Mouse (Mus musculus): ENCODE measurements around the gene Fbxw4.
A peak's percentile ranks its signal among the peaks of the same experiment; 100 is the strongest.
"Not testable (repeated sequence)": the region's sequence is repeated elsewhere in the genome, so short reads cannot be mapped to it uniquely, and the experiment has no call there.

The Fbxw4 gene

DNA sequence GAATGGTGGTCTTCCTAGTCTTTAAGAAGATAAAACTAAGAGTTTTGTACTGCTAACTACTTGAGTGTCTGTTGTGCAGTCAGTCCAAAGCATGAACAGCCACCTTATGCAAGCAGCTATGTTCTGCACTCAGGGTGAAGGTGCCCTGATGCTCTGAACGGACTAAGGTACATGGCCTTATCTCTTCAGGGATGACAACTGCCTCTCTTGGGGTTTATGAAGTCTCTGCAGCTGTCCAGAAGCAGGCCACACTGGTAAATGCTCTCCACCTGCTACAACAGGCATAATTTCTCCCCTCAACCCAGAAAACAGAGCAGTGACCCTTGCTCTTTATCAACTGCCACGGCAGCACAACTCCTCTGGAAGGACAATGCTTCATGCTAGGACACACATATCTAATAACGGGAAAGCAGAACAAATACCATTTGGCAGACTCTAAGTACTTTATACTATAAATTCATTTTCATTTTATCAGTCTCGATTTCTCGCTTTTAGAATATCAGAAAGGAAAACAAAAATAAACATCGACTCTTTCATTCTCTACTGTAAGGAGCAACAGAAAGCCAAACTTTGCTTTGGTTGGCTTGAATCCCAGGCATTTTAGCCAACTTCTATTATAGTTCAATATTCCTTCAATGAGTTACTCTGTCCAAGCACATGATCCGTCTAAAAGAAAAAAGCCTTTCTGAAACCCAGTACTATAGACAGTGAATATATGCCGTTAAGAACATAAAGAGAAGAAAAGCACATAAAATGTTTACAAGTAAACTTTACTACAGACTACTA, 3.1 kb downstream of the Fbxw4 start:
- no peak for DNase-seq (ENCODE audit: low read depth, low spot score)

DNA sequence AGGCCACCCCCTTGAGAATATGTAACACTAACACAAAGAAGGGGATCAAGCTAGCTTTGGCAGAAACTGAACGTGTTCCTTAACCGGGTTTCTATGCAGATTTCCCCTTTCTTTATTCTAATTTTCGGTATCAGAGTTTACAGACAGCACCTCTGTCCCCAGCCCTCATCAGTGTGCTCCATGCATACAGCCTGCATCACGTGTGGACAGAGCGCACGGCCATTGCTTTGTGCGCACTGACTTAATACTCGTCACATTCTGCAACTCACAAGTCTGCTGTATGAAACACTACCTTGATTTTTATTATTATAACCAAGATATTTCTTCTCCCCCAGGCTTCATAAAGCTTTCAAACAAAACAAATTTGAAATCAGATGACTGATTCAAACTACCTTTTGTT, 4.2 kb downstream of the Fbxw4 start:
- DNase-seq (ENCODE audit: low read depth, low spot score): no peak

DNA sequence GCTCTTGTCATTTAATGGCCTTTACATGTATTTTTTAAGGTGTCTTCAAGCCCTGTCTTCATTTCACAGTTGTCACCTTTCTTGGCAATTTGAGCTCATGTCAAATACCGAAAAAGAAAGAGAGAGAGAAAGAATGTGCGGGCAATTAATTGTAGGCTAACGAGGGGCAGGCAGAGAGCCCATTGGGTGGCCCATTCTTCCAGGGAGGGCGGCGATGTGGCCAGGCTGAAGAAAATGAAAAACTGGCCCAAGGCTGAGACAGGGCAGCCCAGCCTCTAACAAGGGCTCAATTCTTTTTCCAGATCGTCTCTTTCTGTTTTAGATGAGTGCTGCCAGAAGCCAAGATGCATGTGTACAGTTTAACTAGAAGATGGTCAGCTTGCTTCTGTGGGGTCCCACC, 6.1 kb downstream of the Fbxw4 start:
- DNase-seq (ENCODE audit: low read depth, low spot score): no peak

DNA sequence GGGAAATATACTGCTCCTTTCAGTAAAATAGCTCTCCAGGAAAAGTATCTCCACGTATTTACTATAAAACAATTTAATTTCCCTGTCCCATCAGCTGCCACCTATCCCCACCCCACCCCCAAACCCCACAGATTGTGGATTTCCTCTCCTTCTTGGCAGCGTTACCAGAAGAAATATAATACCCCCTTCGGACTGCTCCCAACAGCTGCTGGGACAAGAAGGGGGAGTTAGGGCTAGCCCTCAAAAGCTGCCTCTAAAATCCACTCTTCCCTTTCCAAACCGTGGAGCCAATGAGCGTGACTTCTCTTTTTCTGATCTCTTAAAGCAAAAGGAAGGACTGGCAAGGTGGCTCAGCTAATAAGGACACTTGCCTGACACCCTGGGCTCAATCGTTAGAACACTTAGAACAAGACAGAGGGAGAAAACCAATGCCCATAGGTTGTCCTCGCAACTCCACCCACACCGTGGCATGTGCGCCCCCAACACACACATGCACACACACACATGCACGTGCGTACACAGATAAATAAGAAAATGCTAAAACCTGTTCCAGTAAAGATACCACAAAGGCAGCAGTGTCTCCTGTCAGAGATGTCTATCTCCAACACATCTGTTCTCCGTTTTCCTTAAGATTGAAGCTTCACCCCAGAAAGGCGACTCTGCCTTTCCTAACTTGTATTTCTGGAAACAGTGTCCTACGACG, 7.7 kb downstream of the Fbxw4 start:
- no peak for DNase-seq (ENCODE audit: low read depth, low spot score)

DNA sequence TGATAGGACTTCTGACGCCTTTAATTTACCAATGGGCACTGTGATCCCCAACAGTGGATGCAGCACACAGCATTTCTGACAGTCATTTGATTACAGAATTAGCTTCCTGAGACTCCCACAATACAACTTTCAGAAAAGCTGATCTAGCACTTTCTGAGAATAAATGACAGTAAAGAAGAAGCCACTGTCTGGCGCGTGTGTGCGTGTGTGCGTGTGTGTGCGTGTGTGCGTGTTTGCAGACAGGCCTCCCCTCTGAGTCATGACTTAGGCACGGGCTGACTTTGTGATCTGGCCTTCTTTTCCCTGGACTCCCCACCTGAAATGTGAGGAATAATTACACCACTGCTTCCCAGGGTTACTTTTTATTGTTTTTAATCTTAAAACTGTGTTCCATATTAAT, 8.6 kb downstream of the Fbxw4 start:
- DNase-seq (ENCODE audit: low read depth, low spot score): no peak

DNA sequence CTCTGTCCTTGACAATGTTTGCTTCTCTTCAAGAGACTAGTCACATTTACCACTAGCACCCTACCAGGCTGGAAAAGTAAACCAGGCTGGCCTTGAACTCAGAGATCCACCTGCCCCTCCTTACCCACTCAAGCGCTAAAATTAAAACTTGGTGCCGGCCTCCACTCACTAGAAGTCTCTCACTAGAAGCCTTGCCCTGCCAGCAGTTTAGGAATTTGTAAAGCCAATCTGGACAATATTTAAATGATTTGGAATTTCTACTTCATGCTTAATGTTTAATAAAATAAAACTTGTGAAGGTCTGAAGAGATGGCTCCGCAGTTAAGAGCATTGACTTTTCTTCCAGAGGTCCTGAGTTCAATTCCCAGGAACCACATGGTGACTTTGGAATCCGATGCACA, 10.3 kb downstream of the Fbxw4 start:
- DNase-seq (ENCODE audit: low read depth, low spot score): no peak

DNA sequence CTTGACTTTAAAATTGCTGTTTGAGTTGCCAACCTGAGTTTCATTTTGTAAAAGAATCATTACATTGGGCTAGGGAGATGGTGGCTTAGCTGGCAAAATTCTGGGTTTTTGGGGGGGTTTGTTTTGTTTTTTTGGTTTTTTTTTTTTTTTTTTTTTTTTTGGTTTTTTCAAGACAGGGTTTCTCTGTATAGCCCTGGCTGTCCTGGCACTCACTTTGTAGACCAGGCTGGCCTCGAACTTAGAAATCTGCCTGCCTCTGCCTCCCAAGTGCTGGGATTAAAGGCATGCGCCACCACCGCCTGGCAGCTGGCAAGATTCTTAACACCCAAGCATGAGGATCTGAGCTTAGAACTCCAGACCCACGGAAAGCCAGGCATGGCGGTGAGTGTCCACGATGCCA, 11.6 kb downstream of the Fbxw4 start:
- DNase-seq (ENCODE audit: low read depth, low spot score): not testable (repeated sequence)

DNA sequence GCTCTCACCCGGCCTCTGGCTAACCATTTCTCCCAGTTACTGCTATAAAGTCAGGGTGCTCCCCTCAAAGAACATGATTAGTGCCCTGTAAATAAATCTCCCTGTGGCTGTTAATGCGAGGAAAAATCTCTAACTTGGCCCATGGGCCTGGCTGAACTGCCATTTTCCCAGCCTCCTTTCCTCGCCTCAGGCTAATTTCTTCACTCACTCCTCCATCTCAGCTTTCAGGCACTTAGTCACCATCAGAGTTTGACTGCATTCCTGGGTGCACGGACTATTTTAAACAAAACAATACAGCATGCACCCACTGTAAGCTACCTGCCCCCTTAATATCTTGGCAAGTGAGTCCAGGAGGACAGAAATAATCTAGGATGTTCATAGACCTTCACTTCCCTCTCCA, 13.2 kb downstream of the Fbxw4 start:
- no peak for DNase-seq (ENCODE audit: low read depth, low spot score)

DNA sequence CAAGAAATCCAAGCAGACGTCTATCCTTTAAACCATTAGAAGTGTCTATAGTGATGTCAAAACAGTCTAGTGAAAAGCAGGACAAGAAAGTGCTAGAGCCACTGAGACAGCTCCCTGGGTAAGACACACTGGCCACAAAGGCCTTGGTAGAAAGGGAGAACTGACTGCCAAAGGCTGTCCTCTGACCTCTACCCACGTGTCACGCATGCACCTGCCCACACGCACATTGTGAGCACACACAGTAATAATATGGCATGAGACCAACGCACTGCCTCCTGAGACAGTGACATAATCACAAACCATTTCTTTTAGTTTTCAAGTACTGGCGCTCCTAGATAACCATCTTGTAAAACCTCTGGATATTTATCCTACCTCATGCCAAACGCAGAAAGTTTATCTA, 19.4 kb downstream of the Fbxw4 start:
- no peak for DNase-seq (ENCODE audit: low read depth, low spot score)

DNA sequence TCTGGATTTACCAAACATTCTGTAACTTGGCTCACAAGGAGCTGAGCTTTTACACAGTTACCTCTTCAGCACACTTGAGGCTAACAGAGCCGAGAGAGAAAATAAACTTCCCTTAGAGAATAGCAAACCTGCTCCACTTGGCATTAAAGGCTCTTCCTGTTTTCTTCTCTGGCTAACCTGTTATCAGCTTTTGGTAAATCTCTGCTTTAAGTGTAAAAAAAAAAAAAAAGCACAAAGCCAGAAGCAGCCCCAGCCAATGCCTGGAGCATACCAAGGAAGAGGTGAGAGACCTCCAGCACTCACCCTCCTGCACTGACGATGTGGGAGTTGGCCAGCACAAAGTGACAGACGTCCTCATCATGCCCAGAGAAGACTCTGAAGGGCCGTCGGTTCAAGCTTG, 24.2 kb downstream of the Fbxw4 start:
- DNase-seq (ENCODE audit: low read depth, low spot score): no peak

DNA sequence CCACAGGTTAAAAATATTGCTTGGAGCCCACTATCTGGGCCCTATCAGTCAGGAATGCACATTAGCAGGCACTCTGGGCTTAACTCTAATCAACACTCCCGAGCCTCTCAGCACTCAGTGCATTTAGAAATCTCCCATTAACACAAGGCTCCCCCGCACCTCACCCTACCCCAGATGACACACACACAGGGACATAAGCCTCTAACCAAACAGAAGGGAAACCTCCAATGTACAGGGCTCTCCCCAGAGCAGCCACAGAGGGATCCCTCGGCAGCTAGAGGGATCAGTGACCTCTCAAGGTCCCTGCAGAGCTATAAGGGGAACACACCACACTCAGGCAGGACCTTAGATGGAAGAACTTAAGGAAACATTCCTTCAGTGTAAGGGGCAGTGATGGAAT, 28.5 kb downstream of the Fbxw4 start:
- DNase-seq (ENCODE audit: low read depth, low spot score): no peak

DNA sequence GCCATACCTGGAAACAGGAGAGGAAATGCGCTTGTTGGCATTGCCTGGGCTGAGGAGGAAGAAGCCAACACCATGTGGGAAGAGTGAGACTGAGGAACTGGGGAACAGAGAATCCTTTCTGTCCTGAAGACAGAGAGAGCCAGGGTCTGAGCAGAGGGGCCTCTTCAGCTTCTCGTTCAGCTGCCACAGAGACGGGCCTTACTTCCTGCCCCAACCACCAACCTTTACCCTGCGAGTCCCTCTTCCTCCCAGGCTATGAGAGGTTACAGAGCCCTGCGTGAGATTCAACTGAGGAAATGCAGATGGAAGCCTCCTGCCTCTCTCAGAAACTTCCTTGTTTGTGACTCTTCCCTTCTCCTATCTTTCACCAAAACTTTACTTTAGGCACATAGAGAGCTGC, 29.2 kb downstream of the Fbxw4 start:
- DNase-seq (ENCODE audit: low read depth, low spot score): peak; percentile 64

DNA sequence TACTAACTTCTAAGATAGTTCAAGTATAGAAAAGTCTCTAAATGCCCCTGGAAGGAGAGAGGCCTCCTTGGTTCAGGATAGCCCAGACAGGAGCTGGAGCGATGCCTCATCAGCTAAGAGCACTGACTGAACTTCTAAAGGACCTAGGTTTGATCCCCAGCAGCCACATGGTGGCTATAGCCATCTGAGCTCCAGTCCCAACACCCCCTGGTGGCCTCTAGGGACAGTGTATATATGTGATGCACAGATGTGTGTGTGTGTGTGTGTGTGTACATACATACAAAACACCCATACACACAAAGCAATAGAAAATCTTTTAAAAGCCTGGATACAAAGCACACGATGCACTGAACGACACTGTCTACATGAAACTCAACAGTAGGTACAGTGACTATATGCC, 30.9 kb downstream of the Fbxw4 start:
- peak; percentile 55 for DNase-seq (ENCODE audit: low read depth, low spot score)

DNA sequence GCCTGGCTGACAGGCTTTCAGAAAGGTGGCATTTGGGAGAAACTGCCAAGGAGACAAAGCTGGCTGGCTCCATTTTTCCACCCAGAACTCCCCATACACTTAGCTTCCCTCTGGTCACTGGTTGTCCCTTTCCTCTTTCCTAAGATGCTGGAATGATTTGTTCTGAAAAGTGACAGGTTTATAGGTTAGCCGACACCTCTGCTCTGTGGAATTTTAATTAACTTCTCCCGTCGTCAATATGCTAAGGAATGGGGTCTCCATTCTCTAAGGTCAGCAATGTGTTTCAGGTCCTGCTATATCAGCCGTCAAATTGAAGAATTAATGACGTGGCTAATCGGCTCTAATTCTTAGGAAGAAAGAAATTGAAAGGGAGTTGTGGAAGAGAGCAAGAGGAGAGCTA, 31.5 kb downstream of the Fbxw4 start:
- no peak for DNase-seq (ENCODE audit: low read depth, low spot score)

DNA sequence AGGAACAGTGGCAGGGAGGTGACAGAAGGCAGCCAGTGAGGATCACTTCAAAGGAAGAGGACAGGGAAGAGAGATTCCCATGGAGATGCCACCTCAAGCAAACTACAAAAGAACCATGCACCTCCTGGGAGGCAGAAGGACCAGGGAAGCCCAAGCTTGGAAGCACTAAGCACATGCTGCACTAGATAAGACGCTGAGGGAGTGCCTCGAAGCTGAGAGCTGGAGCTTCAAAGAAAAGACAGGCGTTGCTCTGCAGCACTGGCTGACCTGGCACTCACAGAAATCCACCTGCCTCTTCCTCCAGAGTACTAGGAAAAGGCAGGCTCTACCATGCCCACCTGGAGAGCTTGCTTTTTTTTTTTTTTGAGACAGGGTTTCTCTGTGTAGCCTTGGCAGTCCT, 33.1 kb downstream of the Fbxw4 start:
- no peak for DNase-seq (ENCODE audit: low read depth, low spot score)

DNA sequence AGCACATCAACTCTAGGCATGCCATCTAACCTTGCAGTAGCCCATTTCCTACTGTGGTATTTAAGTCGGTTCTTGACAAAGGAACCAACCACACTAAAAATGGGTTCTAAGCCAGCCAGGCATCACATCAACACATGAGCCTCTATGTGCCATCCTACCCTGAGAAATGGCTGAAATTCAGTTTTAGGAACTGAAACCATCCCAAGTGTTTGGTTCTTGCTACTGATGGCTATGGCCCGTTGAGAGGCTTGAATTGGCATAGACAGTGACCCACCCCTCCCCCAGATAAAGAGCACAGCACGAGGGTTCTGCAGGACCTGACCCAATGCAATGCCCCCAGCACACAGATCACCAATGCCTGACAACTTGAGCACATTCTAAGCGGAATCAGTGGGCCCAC, 36.4 kb downstream of the Fbxw4 start:
- no peak for DNase-seq (ENCODE audit: low read depth, low spot score)

DNA sequence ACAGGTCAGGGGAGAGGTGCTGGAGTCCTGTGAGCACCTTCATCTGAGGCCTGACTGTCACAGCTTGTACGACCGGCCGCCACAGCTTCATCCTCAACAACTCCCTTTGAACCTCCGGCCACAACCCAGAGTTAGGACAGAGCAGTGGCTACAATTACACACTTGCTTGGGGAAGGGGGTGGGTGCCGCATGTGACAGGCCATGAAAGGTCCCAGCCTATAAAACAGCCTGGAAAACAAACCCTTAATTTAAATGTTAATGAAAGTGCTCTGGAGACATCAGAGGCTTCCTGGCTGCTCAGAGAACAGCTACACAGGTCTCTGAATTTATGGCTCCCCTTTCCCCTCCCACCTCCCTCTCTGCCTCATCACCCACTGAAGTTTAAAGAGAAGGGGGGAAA, 38.0 kb downstream of the Fbxw4 start:
- DNase-seq (ENCODE audit: low read depth, low spot score): no peak

DNA sequence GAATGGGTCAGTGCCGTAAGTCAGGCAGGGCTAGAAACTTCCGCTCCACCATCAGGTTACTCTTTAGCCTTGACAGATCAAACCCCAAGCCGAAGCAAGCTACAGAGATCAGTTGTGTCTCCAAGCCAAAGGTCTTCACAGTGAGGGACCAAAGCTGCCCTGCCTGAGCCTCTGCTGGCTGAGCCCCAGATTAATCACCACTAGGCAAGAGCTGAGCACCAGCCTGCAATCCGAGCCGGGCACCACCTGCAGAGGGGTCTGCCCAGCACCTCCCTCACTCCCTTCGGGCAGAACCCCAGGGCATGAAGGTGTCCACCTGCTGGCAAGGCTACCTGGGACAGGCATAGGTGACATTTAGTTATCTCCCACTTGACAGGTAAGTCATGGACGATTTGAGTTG, 39.1 kb downstream of the Fbxw4 start:
- no peak for DNase-seq (ENCODE audit: low read depth, low spot score)

DNA sequence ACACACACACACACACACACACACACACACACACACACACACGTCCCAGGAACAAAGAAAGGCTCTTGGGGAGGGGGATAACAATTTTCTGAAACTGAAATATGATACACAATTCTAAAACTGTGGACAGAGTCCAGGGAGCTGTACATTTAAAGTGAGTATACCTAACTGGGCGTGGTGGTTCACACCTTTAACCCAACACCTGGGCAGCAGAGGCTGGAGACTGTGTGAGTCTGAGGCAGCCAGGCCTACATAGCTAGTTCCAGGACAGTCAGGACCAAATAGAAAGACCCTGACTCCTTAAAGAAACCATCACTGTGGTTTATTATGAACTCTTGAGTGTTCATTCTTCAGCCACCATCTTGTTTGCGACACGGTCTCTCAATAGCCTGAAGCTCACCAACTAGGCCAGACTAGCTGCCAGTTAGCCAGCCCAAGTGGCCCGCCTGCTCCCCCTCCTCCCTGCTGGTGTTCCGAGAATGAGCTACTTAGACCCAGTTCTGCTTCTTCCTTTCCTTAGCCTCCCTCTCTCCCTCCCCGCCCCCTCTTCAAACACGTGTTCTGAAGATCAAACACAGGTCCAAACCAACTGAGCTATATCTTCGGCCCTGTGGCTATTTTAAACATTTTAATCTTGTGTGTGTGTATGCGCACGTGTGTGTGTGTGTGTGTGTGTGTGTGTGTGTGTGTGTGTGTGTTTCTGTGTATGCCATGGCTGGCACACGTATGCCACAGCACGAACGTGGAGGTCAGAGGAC, 40.2 kb downstream of the Fbxw4 start:
- no peak for DNase-seq (ENCODE audit: low read depth, low spot score)

DNA sequence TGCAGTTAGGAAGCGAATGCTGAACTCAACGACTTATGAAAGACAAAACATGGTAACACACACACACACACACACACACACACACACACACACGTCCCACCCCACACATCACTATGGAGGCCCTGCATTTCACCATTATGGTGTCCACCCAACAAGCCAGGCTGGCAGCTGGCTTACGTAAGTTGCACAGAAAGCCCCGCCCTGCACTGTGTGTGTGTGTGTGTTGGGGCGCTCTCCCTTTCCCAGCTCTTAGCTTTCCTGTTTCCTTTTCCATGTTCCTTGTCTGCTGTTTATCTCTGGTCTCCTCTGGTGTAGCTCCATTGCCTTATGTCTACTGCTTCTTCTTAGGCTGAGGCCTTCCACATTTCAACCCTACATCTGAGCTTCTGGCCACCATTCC, 41.9 kb downstream of the Fbxw4 start:
- no peak for DNase-seq (ENCODE audit: low read depth, low spot score)

DNA sequence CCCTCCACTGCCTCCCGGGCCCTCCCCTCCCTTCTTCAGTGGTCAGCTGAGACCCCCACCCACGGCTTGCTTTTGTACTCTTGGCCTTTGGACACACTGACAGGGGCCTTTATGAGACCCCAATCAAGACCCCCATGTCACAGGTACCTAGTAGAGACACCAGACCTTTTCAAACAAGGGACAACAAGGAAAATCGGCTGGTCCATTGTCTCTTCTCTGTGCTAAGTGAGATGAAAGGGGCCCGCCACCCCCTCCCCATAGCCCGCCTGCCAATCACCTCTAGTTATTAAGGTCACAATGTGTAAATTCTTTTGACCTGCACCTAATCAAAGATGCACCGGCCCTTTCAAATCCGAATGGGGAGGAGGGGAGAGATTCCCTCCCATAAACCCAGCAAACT, 43.4 kb downstream of the Fbxw4 start:
- DNase-seq (ENCODE audit: low read depth, low spot score): no peak

DNA sequence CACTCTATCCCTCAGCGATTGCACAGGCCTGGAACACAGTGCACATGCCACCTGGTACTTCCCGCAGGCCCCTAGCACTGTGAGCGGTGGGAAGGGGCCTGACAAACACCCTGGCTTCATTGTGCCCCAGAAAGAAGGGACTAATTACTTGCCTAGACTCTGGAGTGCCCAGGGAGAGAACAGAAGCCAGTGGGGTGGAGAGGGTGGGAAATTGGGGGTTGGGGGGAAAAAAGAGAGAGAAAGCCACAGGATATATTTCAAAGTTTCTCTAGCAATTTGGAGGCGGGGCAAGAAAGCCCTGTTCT, 43.9 kb downstream of the Fbxw4 start:
- no peak for DNase-seq (ENCODE audit: low read depth, low spot score)

Measured in CD4-positive, CD25-positive, alpha-beta regulatory T cell, adult 2 months (primary cell).